Mouse (Mus musculus): ENCODE data around the gene Gcdh. TPM values are rescaled to one million over a fixed set of nuclear protein-coding genes. Genes with fewer than 3 reads are reported as not detected.

Gcdh gene
- total and polyA plus RNA-seq, 2 experiments: 560 to 2,081 TPM

- peak; percentile 66 for DNase-seq (ENCODE audit: extremely low read depth, low read depth, low spot score)
- TF ChIP-seq POLR2A (IDR thresholded peaks at IDR 0.05; ENCODE audit: extremely low read depth, insufficient read depth, low read length) (no peak), CTCF (IDR thresholded peaks at IDR 0.05; ENCODE audit: low read depth, low read length) (peak; percentile 46)
- peak overlapping the region; percentile 96 for H3K9ac ChIP-seq (ENCODE audit: low read depth, low read length)
- peaks cover 21% of the 10 kb centered on the region for H3K4me1 ChIP-seq (ENCODE audit: control insufficient read depth, insufficient read depth, low read length)
- peak overlapping the region; percentile 91 for H3K4me3 ChIP-seq (ENCODE audit: insufficient read depth, low read depth, low read length)
- 5% methylated on average over 12 of the region's 12 CpGs for WGBS
- peak overlapping the region; percentile 85 for H3K27ac ChIP-seq (replicated peaks; ENCODE audit: insufficient read depth, low read depth, low read length)
- peaks cover 36% of the 10 kb centered on the region for H3K36me3 ChIP-seq (ENCODE audit: control insufficient read depth, insufficient read depth, low read length)
- H3K79me2 ChIP-seq (ENCODE audit: control insufficient read depth, insufficient read depth, low read length): peaks cover 10% of the 10 kb centered on the region; the same call in 1 of the 2 replicates
- H3K27me3 ChIP-seq (ENCODE audit: control insufficient read depth, insufficient read depth, low read length): no peaks in the 10 kb centered on the region
These were observed 48.2 kb downstream of the Gcdh start for GRCm38 (mm10) chr8:84845355-84846093.

GRCm38 (mm10) chr8:84844397-84845070 lies 49.2 kb downstream of the Gcdh start:
- peak; percentile 48 for DNase-seq (ENCODE audit: extremely low read depth, low read depth, low spot score)
- Histone ChIP-seq H3K4me3 (ENCODE audit: insufficient read depth, low read depth, low read length) (peak overlapping the region; percentile 3; the same call in 1 of the 2 replicates), H3K36me3 (ENCODE audit: control insufficient read depth, insufficient read depth, low read length) (peaks cover 36% of the 10 kb centered on the region), H3K27me3 (ENCODE audit: control insufficient read depth, insufficient read depth, low read length) (no peaks in the 10 kb centered on the region), H3K79me2 (ENCODE audit: control insufficient read depth, insufficient read depth, low read length) (peaks cover 10% of the 10 kb centered on the region; the same call in 1 of the 2 replicates), H3K27ac (replicated peaks; ENCODE audit: insufficient read depth, low read depth, low read length) (no peak overlapping the region), H3K9ac (ENCODE audit: low read depth, low read length) (peak overlapping the region; percentile 9), H3K4me1 (ENCODE audit: control insufficient read depth, insufficient read depth, low read length) (peaks cover 21% of the 10 kb centered on the region)
- TF ChIP-seq CTCF (IDR thresholded peaks at IDR 0.05; ENCODE audit: low read depth, low read length) (no peak), POLR2A (IDR thresholded peaks at IDR 0.05; ENCODE audit: extremely low read depth, insufficient read depth, low read length) (no peak)
- 41% methylated on average over 9 of the region's 9 CpGs for WGBS

- H3K27me3 ChIP-seq (ENCODE audit: control insufficient read depth, insufficient read depth, low read length): no peaks in the 10 kb centered on the region
- H3K4me3 ChIP-seq (ENCODE audit: insufficient read depth, low read depth, low read length): no peak overlapping the region
- H3K79me2 ChIP-seq (ENCODE audit: control insufficient read depth, insufficient read depth, low read length): peaks cover 9% of the 10 kb centered on the region; the same call in 1 of the 2 replicates
- H3K27ac ChIP-seq (replicated peaks; ENCODE audit: insufficient read depth, low read depth, low read length): no peak overlapping the region
- WGBS: 20% methylated on average over 1 of the region's 1 CpGs
- peaks cover 43% of the 10 kb centered on the region for H3K36me3 ChIP-seq (ENCODE audit: control insufficient read depth, insufficient read depth, low read length)
- TF ChIP-seq CTCF (IDR thresholded peaks at IDR 0.05; ENCODE audit: low read depth, low read length) (no peak), POLR2A (IDR thresholded peaks at IDR 0.05; ENCODE audit: extremely low read depth, insufficient read depth, low read length) (no peak)
- peaks cover 14% of the 10 kb centered on the region for H3K4me1 ChIP-seq (ENCODE audit: control insufficient read depth, insufficient read depth, low read length)
- H3K9ac ChIP-seq (ENCODE audit: low read depth, low read length): no peak overlapping the region
- DNase-seq (ENCODE audit: extremely low read depth, low read depth, low spot score): peak; percentile 43
These were observed 52.2 kb downstream of the Gcdh start for GRCm38 (mm10) chr8:84841514-84841913.

GRCm38 (mm10) chr8:84840248-84840999 lies 53.3 kb downstream of the Gcdh start, which contains the start of gene Rad23a:
Rad23a (minus strand) TSS chr8:84840665.
- H3K4me1 ChIP-seq (ENCODE audit: control insufficient read depth, insufficient read depth, low read length): peaks cover 14% of the 10 kb centered on the region
- peak within 1 kb of the TSS; percentile 98 for H3K4me3 ChIP-seq (ENCODE audit: insufficient read depth, low read depth, low read length)
- DNase-seq (ENCODE audit: extremely low read depth, low read depth, low spot score): peak; percentile 92
- TF ChIP-seq POLR2A (IDR thresholded peaks at IDR 0.05; ENCODE audit: extremely low read depth, insufficient read depth, low read length): 0 out of 2 replicates have a peak, but pooled peaks have one; percentile 67
- TF ChIP-seq CTCF (IDR thresholded peaks at IDR 0.05; ENCODE audit: low read depth, low read length): no peak
- peaks cover 52% of the 10 kb centered on the region for H3K36me3 ChIP-seq (ENCODE audit: control insufficient read depth, insufficient read depth, low read length)
- WGBS: under 1% methylated on average over 55 of the region's 55 CpGs
- H3K9ac ChIP-seq (ENCODE audit: low read depth, low read length): peak within 1 kb of the TSS; percentile 93
- H3K79me2 ChIP-seq (ENCODE audit: control insufficient read depth, insufficient read depth, low read length): no peaks in the 10 kb centered on the region
- H3K27me3 ChIP-seq (ENCODE audit: control insufficient read depth, insufficient read depth, low read length): no peaks in the 10 kb centered on the region
- H3K27ac ChIP-seq (replicated peaks; ENCODE audit: insufficient read depth, low read depth, low read length): peak within 1 kb of the TSS; percentile 70

- H3K4me1 ChIP-seq (ENCODE audit: control insufficient read depth, insufficient read depth, low read length): peaks cover 13% of the 10 kb centered on the region
- peak overlapping the region; percentile 50 for H3K27ac ChIP-seq (replicated peaks; ENCODE audit: insufficient read depth, low read depth, low read length)
- no peaks in the 10 kb centered on the region for H3K79me2 ChIP-seq (ENCODE audit: control insufficient read depth, insufficient read depth, low read length)
These were observed 53.9 kb downstream of the Gcdh start for GRCm38 (mm10) chr8:84839875-84840247.

More at GRCm38 (mm10) chr8:84839875-84840247, 53.9 kb downstream of the Gcdh start:
- 0% methylated on average over 7 of the region's 7 CpGs for WGBS
- TF ChIP-seq CTCF (IDR thresholded peaks at IDR 0.05; ENCODE audit: low read depth, low read length): no peak
- TF ChIP-seq POLR2A (IDR thresholded peaks at IDR 0.05; ENCODE audit: extremely low read depth, insufficient read depth, low read length): no peak
- peak overlapping the region; percentile 98 for H3K4me3 ChIP-seq (ENCODE audit: insufficient read depth, low read depth, low read length)
- peaks cover 48% of the 10 kb centered on the region for H3K36me3 ChIP-seq (ENCODE audit: control insufficient read depth, insufficient read depth, low read length)
- DNase-seq (ENCODE audit: extremely low read depth, low read depth, low spot score): no peak
- no peaks in the 10 kb centered on the region for H3K27me3 ChIP-seq (ENCODE audit: control insufficient read depth, insufficient read depth, low read length)
- peak overlapping the region; percentile 93 for H3K9ac ChIP-seq (ENCODE audit: low read depth, low read length)

All from liver, adult 2 months (tissue).